Mouse (Mus musculus) inflammation-experienced regulatory T-cells, adult 16 weeks (primary cell): ENCODE data around the gene Foxe3. TPM values are rescaled to one million over a fixed set of nuclear protein-coding genes. Genes with fewer than 3 reads are reported as not detected.

Experiments used
- polyA plus RNA-seq: library from polyadenylated mRNA; unstranded; fragments of 100-300 nt; shearing (Covaris generic); gene quantifications from one replicate; pipeline ENCODE4 v1.2.1, GENCODE M21; 2017

Foxe3 gene
- not detected for polyA plus RNA-seq

DNA sequence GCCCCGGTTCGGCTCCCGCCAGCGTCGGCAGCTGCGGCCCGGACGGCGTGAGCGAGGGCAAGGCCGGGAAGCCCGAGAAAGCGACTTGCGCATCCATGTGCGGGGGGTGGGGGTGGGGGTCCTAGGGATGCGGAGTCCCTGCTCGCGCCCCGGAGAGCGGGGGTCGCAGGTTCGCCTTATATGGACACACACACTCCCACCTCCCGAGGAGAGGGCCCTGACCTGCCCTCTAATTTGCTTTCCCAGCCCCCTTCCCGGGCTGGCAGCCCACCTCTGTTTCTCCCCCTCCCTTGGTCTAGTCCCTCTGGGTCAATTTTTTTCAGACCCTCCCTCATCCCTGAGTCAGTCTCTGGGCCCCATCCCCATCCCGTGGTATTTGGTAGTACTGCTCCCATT, at the start of gene Foxe3:
TSS of gene Foxe3 (minus strand) at position 97 of the 396 bp plus-strand sequence.

DNA sequence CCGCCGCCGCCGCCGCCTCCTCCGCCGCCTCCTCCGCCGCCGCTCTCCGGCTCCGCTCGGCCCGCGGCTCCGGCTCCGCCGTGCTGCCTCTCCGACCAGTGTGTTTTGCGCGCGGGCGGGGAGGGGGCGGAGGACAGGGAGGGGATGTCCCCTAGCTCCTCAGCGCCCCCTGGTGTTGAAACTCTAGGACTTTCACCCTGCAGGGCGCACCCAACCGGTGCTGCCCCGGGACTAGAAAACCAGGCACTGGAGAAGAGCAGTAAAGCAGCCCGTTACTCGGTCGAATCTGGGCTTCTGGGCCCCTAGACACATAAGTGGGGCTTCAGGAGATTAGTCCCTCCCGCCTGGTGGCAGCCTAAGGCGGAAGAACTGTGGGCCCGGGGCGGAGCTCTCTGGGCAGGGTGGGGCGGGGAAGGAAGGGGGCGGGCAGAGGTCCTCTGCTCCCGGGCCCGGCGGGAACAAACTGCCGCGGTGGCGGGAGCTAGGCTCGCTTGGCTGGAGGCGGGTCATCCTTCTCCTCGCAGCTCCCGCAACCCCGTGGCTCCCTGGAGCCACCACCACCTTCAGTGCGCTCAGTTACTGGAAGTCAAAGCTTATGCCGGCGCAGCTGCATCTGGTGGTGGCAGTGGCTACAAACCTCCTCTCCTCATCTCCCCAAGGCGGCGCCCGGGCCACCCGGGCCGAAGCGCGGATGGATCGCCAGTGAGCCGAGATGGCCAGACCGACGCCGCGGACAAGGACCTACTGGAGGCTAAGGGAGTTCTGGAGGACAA, 16.8 kb downstream of the Foxe3 start, which contains the start of gene Foxd2:
TSS of gene Foxd2 (minus strand) at position 45 of the 773 bp plus-strand sequence.

Other genes with a start within 250 kb of the Foxe3 start
- not detected for gene Gm12830, start 104.3 kb downstream of the Foxe3 start, polyA plus RNA-seq
- gene Foxd2, start 17.1 kb downstream of the Foxe3 start, polyA plus RNA-seq, result 0.11 TPM
- 58.4 TPM for gene Cmpk1, start 61.2 kb upstream of the Foxe3 start, polyA plus RNA-seq
- 3.5 TPM for gene Stil, start 74.1 kb upstream of the Foxe3 start, polyA plus RNA-seq
- not detected for gene Tal1, start 130.4 kb upstream of the Foxe3 start, polyA plus RNA-seq
- 34.4 TPM for gene Pdzk1ip1, start 162.7 kb upstream of the Foxe3 start, polyA plus RNA-seq
- gene Cyp4x1, start 208.3 kb upstream of the Foxe3 start, polyA plus RNA-seq, result not detected